Mouse (Mus musculus) liver, adult 2 months (tissue): ENCODE measurements at regions not wholly inside any gene's neighbourhood (a gene's known extent, or its start where the extent isn't known, plus 50 kb on each side); places are given as distances from the start of the nearest gene placed in this dataset.

Experiments used
- DNase-seq: peaks from one replicate; pipeline ENCODE4 v3.0.0-alpha.2; 2011; ENCODE audit warnings: low read depth, low spot score; ENCODE audit errors: extremely low read depth
- H3K27ac ChIP-seq: fragments of 200-500 bp; replicated peaks from 2 replicates; pipeline ENCODE4 v1.5.1; 2012; ENCODE audit warnings: low read depth, mild to moderate bottlenecking, control low read depth, inconsistent platforms, low read length; ENCODE audit not compliant: insufficient read depth
- H3K27me3 ChIP-seq: fragments of 200-500 bp; 2 replicates; pipeline ENCODE4 v1.6.1; 2012; ENCODE audit warnings: mild to moderate bottlenecking, moderate library complexity, low read length, inconsistent platforms; ENCODE audit not compliant: control insufficient read depth, insufficient read depth
- H3K36me3 ChIP-seq: fragments of 200-500 bp; 2 replicates; pipeline ENCODE4 v1.6.1; 2012; ENCODE audit warnings: low read length, inconsistent platforms; ENCODE audit not compliant: control insufficient read depth, insufficient read depth
- H3K4me1 ChIP-seq: fragments of 200-500 bp; 2 replicates; pipeline ENCODE4 v1.6.1; 2011; ENCODE audit warnings: low read length; ENCODE audit not compliant: control insufficient read depth, insufficient read depth
- H3K4me3 ChIP-seq: fragments of 200-500 bp; 2 replicates; pipeline ENCODE4 v1.5.1; 2011; ENCODE audit warnings: low read depth, mild to moderate bottlenecking, control low read depth, low read length, moderate library complexity; ENCODE audit not compliant: insufficient read depth
- H3K79me2 ChIP-seq: fragments of 200-500 bp; 2 replicates; pipeline ENCODE4 v1.6.1; 2012; ENCODE audit warnings: inconsistent platforms, mild to moderate bottlenecking, low read length, moderate library complexity; ENCODE audit not compliant: control insufficient read depth, insufficient read depth
- H3K9ac ChIP-seq: fragments of 200-500 bp; 2 replicates; pipeline ENCODE4 v1.6.1; 2012; ENCODE audit warnings: low read depth, mild to moderate bottlenecking, control low read depth, inconsistent platforms, low read length
- CTCF ChIP-seq: fragments of 200-500 bp; IDR thresholded peaks from 2 replicates; pipeline ENCODE4 v1.5.1; 2011; ENCODE audit warnings: low read depth, low read length, control low read depth
- POLR2A ChIP-seq: fragments of 200-500 bp; IDR thresholded peaks from 2 replicates; pipeline ENCODE4 v1.6.1; 2011; ENCODE audit warnings: low read length, control low read depth; ENCODE audit not compliant: insufficient read depth; ENCODE audit errors: extremely low read depth
- WGBS: fragments of 180-500 bp; shearing (Covaris S2); methylation state at CpG from one replicate; pipeline ENCODE4 v1.1.7; 2018; 5-methylcytosine and 5-hydroxymethylcytosine counted together

DNA sequence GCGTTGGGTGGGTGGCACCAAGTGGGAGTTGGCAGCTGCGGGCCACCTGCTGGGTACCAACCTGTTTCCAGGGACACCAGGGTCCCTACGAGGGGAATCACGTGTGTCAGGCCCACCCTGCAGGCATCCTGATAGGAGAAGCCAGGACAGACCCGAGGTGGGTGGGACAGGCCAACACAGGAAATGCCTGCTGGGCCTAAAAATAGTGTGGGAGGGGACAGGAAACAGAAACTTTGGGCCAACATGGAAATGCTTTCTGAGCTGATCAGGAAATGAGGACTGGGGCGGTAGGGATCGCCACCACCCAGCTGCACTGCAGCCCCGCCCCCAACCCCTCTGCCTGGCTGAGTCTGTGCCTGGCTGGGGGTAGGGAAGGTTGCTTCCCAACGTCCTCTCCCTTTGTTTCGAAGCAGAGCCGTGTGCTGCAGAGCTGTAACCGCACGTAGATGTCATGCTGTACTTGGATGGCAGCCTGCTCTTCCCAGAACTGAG is 78.7 kb upstream of the Podxl start:
- Histone ChIP-seq H3K27ac (peak overlapping the region; percentile 24), H3K36me3 (no peaks in the 10 kb centered on the region), H3K4me3 (no peak overlapping the region), H3K4me1 (no peaks in the 10 kb centered on the region), H3K9ac (no peak overlapping the region), H3K27me3 (no peaks in the 10 kb centered on the region), H3K79me2 (no peaks in the 10 kb centered on the region)
- 37% methylated on average over 13 of the region's 13 CpGs for WGBS
- TF ChIP-seq CTCF (no peak), POLR2A (no peak)
- DNase-seq, result peak; percentile 35

DNA sequence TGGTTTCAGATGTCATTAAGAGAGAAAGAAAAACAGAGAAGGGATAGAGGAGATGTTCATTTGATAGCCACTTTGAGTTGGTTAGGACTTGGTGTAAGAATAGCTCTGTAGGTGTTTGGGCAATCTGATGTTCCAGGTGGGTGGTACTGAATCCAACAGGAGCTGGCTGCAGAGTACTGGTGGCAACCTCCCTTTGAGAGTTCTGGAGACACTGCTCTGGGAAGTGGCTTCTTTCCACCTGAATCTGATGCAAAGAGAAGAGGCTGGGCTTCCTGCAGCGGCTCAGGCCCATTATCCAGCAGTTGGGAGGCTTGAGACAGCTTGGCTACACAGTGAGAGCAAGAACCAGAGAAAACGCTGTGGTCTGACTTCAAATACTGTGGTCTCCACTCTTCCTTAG is 77.0 kb upstream of the Podxl start:
- 73% methylated on average over 2 of the region's 2 CpGs for WGBS
- H3K27ac ChIP-seq, result no peak overlapping the region
- no peaks in the 10 kb centered on the region for H3K36me3 ChIP-seq
- H3K79me2 ChIP-seq, result no peaks in the 10 kb centered on the region
- TF ChIP-seq POLR2A (no peak), CTCF (no peak)
- no peak overlapping the region for H3K4me3 ChIP-seq
- no peak overlapping the region for H3K9ac ChIP-seq
- no peaks in the 10 kb centered on the region for H3K27me3 ChIP-seq
- DNase-seq, result no peak
- H3K4me1 ChIP-seq, result no peaks in the 10 kb centered on the region

DNA sequence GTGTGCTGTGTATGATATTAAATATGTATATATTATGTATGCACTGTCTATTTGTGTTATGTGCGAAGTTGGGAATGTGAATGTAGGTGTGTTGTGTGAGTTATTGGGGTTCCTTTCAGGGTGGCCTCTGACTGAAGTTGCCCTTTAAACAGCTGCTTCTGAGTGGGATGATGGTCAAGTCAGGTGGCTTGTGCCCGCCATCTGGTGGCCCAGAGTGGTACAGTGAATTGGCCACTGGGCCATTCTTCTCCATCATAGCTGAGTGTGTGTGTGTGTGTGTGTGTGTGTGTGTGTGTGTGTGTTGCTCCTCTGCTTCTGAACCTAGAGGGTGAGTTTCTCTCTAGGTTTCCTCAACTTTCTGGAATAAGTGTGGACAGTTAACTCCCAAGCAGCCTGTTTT is 75.7 kb upstream of the Podxl start:
- no peak for TF ChIP-seq POLR2A
- peak; percentile 91 for TF ChIP-seq CTCF
- no peaks in the 10 kb centered on the region for H3K27me3 ChIP-seq
- H3K9ac ChIP-seq, result no peak overlapping the region
- H3K27ac ChIP-seq, result no peak overlapping the region
- no peaks in the 10 kb centered on the region for H3K79me2 ChIP-seq
- WGBS, result 31% methylated on average over 2 of the region's 2 CpGs
- no peaks in the 10 kb centered on the region for H3K36me3 ChIP-seq
- peak; percentile 8 for DNase-seq
- no peaks in the 10 kb centered on the region for H3K4me1 ChIP-seq
- H3K4me3 ChIP-seq, result no peak overlapping the region

DNA sequence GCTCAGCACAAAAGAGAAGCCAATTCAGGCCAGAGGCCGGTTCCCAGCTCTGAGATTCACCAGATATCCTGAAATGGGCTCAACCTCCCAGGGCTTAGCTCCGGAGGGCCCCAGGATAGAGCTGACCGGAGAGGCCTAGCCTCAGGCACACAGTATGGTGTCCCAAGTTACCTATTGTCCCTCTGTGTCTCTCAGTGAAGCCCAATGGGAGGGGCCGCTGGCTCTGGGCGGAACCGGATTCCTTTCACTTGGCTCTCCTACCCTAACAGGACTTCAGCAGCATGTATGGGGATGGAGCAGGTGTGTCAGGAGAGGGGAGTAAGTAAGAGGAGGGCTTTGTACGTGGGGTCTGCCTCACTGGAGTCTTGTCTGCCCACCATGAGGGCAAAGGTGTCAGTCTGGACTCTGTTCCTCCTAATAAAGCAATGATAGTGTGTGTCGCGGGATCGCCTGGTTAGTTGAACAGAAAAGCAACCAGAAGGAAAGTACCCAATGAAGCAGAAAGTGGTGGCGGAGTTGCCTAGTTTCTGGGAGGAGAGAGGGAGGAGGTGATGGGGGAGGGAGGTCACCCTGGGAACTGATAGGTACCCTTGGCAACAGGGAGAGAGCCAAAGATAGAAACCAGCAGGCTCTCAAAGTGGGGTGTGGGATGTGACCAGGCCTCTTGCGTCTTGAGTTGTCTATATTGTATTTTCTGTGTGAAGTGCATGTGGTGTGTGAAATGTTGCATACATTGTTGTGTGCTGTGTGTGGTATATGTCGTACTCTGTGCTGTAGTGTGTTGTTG is 74.8 kb upstream of the Podxl start:
- TF ChIP-seq CTCF (no peak), POLR2A (no peak)
- H3K4me1 ChIP-seq, result no peaks in the 10 kb centered on the region
- DNase-seq, result no peak
- no peak overlapping the region for H3K27ac ChIP-seq
- no peaks in the 10 kb centered on the region for H3K36me3 ChIP-seq
- no peaks in the 10 kb centered on the region for H3K79me2 ChIP-seq
- H3K9ac ChIP-seq, result no peak overlapping the region
- H3K27me3 ChIP-seq, result no peaks in the 10 kb centered on the region
- H3K4me3 ChIP-seq, result no peak overlapping the region
- 76% methylated on average over 13 of the region's 13 CpGs for WGBS

DNA sequence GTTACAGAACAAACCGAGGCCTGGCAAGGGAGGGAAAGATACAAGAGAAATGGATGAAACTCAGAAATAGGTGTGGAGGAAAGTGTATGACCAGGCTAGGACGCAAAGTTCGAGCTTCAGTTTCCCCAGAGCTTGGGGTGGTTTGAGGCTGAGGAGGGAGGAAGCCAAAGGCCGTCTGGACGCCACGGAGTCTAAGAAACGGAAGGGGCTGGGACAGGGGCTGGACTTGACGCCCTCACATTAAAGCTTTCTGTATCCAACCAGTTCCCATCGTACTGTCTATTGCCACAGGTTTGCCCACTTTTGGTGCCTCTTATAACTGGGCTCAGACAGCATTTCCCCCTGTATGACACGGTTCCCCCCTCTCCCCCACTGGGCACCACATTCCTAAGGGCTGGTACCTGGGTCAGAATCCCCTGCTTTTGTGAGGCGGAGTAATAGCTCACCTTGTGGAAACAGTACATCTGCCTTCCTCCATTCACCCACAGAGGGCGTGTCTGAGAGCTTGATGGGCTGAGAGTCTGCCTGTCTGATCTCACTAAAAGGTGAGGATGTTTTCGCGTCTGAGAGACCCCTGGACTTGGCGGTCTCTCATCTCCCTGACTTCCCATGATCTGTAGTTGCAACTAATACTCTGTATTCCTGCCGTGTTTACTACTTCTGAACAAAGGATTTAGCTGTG is 73.7 kb upstream of the Podxl start:
- no peaks in the 10 kb centered on the region for H3K4me1 ChIP-seq
- no peaks in the 10 kb centered on the region for H3K36me3 ChIP-seq
- H3K27ac ChIP-seq, result no peak overlapping the region
- DNase-seq, result no peak
- no peak for TF ChIP-seq POLR2A
- no peak for TF ChIP-seq CTCF
- WGBS, result 22% methylated on average over 16 of the region's 16 CpGs
- H3K79me2 ChIP-seq, result no peaks in the 10 kb centered on the region
- no peaks in the 10 kb centered on the region for H3K27me3 ChIP-seq
- H3K9ac ChIP-seq, result no peak overlapping the region
- H3K4me3 ChIP-seq, result no peak overlapping the region

DNA sequence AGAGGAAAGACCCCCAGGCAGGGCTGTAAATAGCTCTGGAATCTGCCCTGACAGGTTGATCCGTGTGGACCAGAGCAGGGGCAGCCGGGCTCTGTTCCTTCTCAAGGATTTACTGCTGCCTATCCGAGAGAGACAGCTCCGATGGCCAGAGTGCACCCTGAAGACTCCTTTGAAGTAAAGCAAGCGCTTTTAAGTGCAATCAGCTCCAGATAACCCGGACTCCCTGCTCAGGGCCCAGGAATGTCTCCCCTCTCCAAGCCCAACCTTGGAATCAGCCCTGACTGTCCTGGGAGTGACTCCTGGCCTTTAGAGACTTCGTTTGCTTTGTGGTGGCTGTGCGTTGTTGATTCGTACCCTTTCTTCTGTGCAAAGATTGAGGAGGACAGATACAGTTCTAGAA is 73.2 kb upstream of the Podxl start:
- no peaks in the 10 kb centered on the region for H3K36me3 ChIP-seq
- 31% methylated on average over 9 of the region's 9 CpGs for WGBS
- no peak for TF ChIP-seq CTCF
- no peak for TF ChIP-seq POLR2A
- H3K4me1 ChIP-seq, result no peaks in the 10 kb centered on the region
- no peaks in the 10 kb centered on the region for H3K79me2 ChIP-seq
- no peak overlapping the region for H3K4me3 ChIP-seq
- no peaks in the 10 kb centered on the region for H3K27me3 ChIP-seq
- DNase-seq, result no peak
- H3K27ac ChIP-seq, result no peak overlapping the region
- H3K9ac ChIP-seq, result no peak overlapping the region
